Mouse (Mus musculus) embryonic facial prominence, embryonic 12.5 days (tissue): ENCODE data around the gene Fam172a. TPM values are rescaled to one million over a fixed set of nuclear protein-coding genes. Genes with fewer than 3 reads are reported as not detected.

Experiments used
- ATAC-seq: fragments of 200-750 bp; cut with Nextera tagmentation; 2 replicates; pipeline ENCODE4 v1.8.0; 2017; ENCODE audit not compliant: insufficient number of reproducible peaks, insufficient read depth, low FRiP score, low TSS enrichment
- H3K27ac ChIP-seq: fragments of 300-500 bp; sonication (generic); 2 replicates; pipeline ENCODE4 v1.5.1; 2016; ENCODE audit warnings: mild to moderate bottlenecking
- H3K27me3 ChIP-seq: fragments of 300-500 bp; sonication (generic); 2 replicates; pipeline ENCODE4 v1.6.1; 2016; ENCODE audit warnings: mild to moderate bottlenecking, moderate library complexity
- H3K36me3 ChIP-seq: fragments of 300-500 bp; sonication (generic); 2 replicates; pipeline ENCODE4 v1.6.1; 2016; ENCODE audit warnings: mild to moderate bottlenecking
- H3K4me1 ChIP-seq: fragments of 300-500 bp; sonication (generic); 2 replicates; pipeline ENCODE4 v1.6.1; 2016
- H3K4me2 ChIP-seq: fragments of 300-500 bp; sonication (generic); replicated peaks from 2 replicates; pipeline ENCODE4 v1.6.1; 2016; ENCODE audit warnings: mild to moderate bottlenecking, moderate library complexity
- H3K4me3 ChIP-seq: fragments of 300-500 bp; sonication (generic); 2 replicates; pipeline ENCODE4 v1.5.1; 2016; ENCODE audit warnings: mild to moderate bottlenecking
- H3K9ac ChIP-seq: fragments of 300-500 bp; sonication (generic); 2 replicates; pipeline ENCODE4 v1.6.1; 2016; ENCODE audit warnings: mild to moderate bottlenecking, moderate library complexity
- H3K9me3 ChIP-seq: fragments of 300-500 bp; sonication (generic); 2 replicates; pipeline ENCODE4 v1.6.1; 2016; ENCODE audit warnings: mild to moderate bottlenecking, moderate library complexity
- WGBS: fragments of 180-500 bp; shearing (Covaris S2); methylation state at CpG from one replicate; pipeline ENCODE4 v1.1.7; 2016; 5-methylcytosine and 5-hydroxymethylcytosine counted together
- polyA plus RNA-seq: library from polyadenylated mRNA; unstranded; fragments of >200 nt; fragmentation: Nextera tagmentation; extraction: Ambion mirVana; gene quantifications from 2 replicates; pipeline ENCODE4 v1.2.1, GENCODE M21; 2016

The Fam172a gene
- polyA plus RNA-seq, 1 experiment from 2014 or later: 35.9 TPM

- Histone ChIP-seq H3K27me3 (peaks cover 62% of the 10 kb centered on the region), H3K4me2 (no peak overlapping the region), H3K4me3 (no peak overlapping the region), H3K4me1 (no peaks in the 10 kb centered on the region), H3K36me3 (no peaks in the 10 kb centered on the region), H3K9ac (no peak overlapping the region), H3K27ac (no peak overlapping the region), H3K9me3 (no peaks in the 10 kb centered on the region)
- WGBS: 4% methylated on average over 3 of the region's 3 CpGs
- ATAC-seq: no peak
Observed at GRCm38 (mm10) chr13:78174191-78174590, 472.4 kb downstream of the Fam172a start.

GRCm38 (mm10) chr13:78174891-78175290 lies 473.1 kb downstream of the Fam172a start:
- Histone ChIP-seq H3K9ac (no peak overlapping the region), H3K27me3 (peaks cover 62% of the 10 kb centered on the region), H3K27ac (no peak overlapping the region), H3K9me3 (no peaks in the 10 kb centered on the region), H3K4me3 (no peak overlapping the region), H3K36me3 (no peaks in the 10 kb centered on the region), H3K4me2 (no peak overlapping the region), H3K4me1 (0 out of 2 replicates have a peak, but pooled peaks cover 4% of the 10 kb centered on the region)
- 0% methylated on average over 1 of the region's 1 CpGs for WGBS
- ATAC-seq: no peak

GRCm38 (mm10) chr13:78175821-78176380 lies 474.1 kb downstream of the Fam172a start:
- H3K27ac ChIP-seq: no peak overlapping the region
- peaks cover 5% of the 10 kb centered on the region; the same call in 1 of the 2 replicates for H3K4me1 ChIP-seq
- H3K4me3 ChIP-seq: no peak overlapping the region
- no peaks in the 10 kb centered on the region for H3K36me3 ChIP-seq
- WGBS: 4% methylated on average over 8 of the region's 8 CpGs
- peaks cover 58% of the 10 kb centered on the region for H3K27me3 ChIP-seq
- no peak overlapping the region for H3K9ac ChIP-seq
- no peak for ATAC-seq
- no peak overlapping the region for H3K4me2 ChIP-seq
- H3K9me3 ChIP-seq: no peaks in the 10 kb centered on the region

GRCm38 (mm10) chr13:78177381-78177950 lies 475.6 kb downstream of the Fam172a start:
- no peak for ATAC-seq
- Histone ChIP-seq H3K9ac (no peak overlapping the region), H3K4me3 (no peak overlapping the region), H3K27me3 (peaks cover 49% of the 10 kb centered on the region), H3K4me2 (no peak overlapping the region), H3K4me1 (peaks cover 16% of the 10 kb centered on the region; the same call in 1 of the 2 replicates), H3K36me3 (no peaks in the 10 kb centered on the region), H3K9me3 (no peaks in the 10 kb centered on the region), H3K27ac (no peak overlapping the region)
- WGBS: 30% methylated on average over 5 of the region's 5 CpGs

- Histone ChIP-seq H3K36me3 (no peaks in the 10 kb centered on the region), H3K27ac (no peak overlapping the region), H3K9ac (no peak overlapping the region), H3K4me3 (no peak overlapping the region), H3K4me1 (peaks cover 21% of the 10 kb centered on the region; the same call in 1 of the 2 replicates), H3K27me3 (peaks cover 43% of the 10 kb centered on the region), H3K4me2 (no peak overlapping the region), H3K9me3 (no peaks in the 10 kb centered on the region)
- WGBS: 0% methylated on average over 1 of the region's 1 CpGs
- ATAC-seq: no peak
Observed at GRCm38 (mm10) chr13:78178021-78178420, 476.2 kb downstream of the Fam172a start.

GRCm38 (mm10) chr13:78178771-78179170 lies 476.9 kb downstream of the Fam172a start:
- Histone ChIP-seq H3K9ac (peak overlapping the region; percentile 50; the same call in 1 of the 2 replicates), H3K9me3 (no peaks in the 10 kb centered on the region), H3K4me3 (peak overlapping the region; percentile 38; the same call in 1 of the 2 replicates), H3K4me1 (peaks cover 23% of the 10 kb centered on the region; the same call in 1 of the 2 replicates), H3K36me3 (no peaks in the 10 kb centered on the region), H3K27me3 (peaks cover 42% of the 10 kb centered on the region), H3K4me2 (peak overlapping the region; percentile 53), H3K27ac (no peak overlapping the region)
- WGBS: 14% methylated on average over 5 of the region's 5 CpGs
- no peak for ATAC-seq

GRCm38 (mm10) chr13:78179312-78180097 lies 477.7 kb downstream of the Fam172a start:
- H3K9me3 ChIP-seq: no peaks in the 10 kb centered on the region
- peak overlapping the region; percentile 50; the same call in 1 of the 2 replicates for H3K27ac ChIP-seq
- peaks cover 23% of the 10 kb centered on the region; the same call in 1 of the 2 replicates for H3K4me1 ChIP-seq
- peak overlapping the region; percentile 50 for H3K9ac ChIP-seq
- peak overlapping the region; percentile 53 for H3K4me2 ChIP-seq
- no peak for ATAC-seq
- peaks cover 44% of the 10 kb centered on the region for H3K27me3 ChIP-seq
- peak overlapping the region; percentile 38 for H3K4me3 ChIP-seq
- 3% methylated on average over 38 of the region's 38 CpGs for WGBS
- H3K36me3 ChIP-seq: no peaks in the 10 kb centered on the region

GRCm38 (mm10) chr13:78180261-78180660 lies 478.4 kb downstream of the Fam172a start:
- Histone ChIP-seq H3K36me3 (no peaks in the 10 kb centered on the region), H3K4me2 (no peak overlapping the region), H3K27ac (no peak overlapping the region), H3K9me3 (no peaks in the 10 kb centered on the region), H3K9ac (no peak overlapping the region), H3K4me1 (peaks cover 27% of the 10 kb centered on the region; the same call in 1 of the 2 replicates), H3K27me3 (peaks cover 45% of the 10 kb centered on the region), H3K4me3 (no peak overlapping the region)
- no peak for ATAC-seq
- WGBS: 46% methylated on average over 3 of the region's 3 CpGs

- H3K27ac ChIP-seq: peak overlapping the region; percentile 79
Observed at GRCm38 (mm10) chr13:78181071-78181929, 479.5 kb downstream of the Fam172a start.

GRCm38 (mm10) chr13:78181930-78182558 lies 480.2 kb downstream of the Fam172a start:
- Histone ChIP-seq H3K9me3 (no peaks in the 10 kb centered on the region), H3K4me2 (peak overlapping the region; percentile 55), H3K36me3 (no peaks in the 10 kb centered on the region), H3K4me3 (peak overlapping the region; percentile 31), H3K9ac (peak overlapping the region; percentile 30; the same call in 1 of the 2 replicates), H3K27ac (peak overlapping the region; percentile 79), H3K4me1 (peaks cover 33% of the 10 kb centered on the region; the same call in 1 of the 2 replicates), H3K27me3 (peaks cover 53% of the 10 kb centered on the region)
- under 1% methylated on average over 14 of the region's 14 CpGs for WGBS
- ATAC-seq: 0 out of 2 replicates have a peak, but pooled peaks have one; percentile 5

More at GRCm38 (mm10) chr13:78181071-78181929, 479.5 kb downstream of the Fam172a start:
- under 1% methylated on average over 43 of the region's 44 CpGs for WGBS
- H3K36me3 ChIP-seq: no peaks in the 10 kb centered on the region
- ATAC-seq: 0 out of 2 replicates have a peak, but pooled peaks have one; percentile 19
- H3K9me3 ChIP-seq: no peaks in the 10 kb centered on the region
- H3K4me3 ChIP-seq: peak overlapping the region; percentile 31
- no peak overlapping the region for H3K9ac ChIP-seq
- H3K27me3 ChIP-seq: peaks cover 48% of the 10 kb centered on the region
- H3K4me2 ChIP-seq: peak overlapping the region; percentile 55
- H3K4me1 ChIP-seq: peaks cover 33% of the 10 kb centered on the region; the same call in 1 of the 2 replicates
